Mouse (Mus musculus) layer of hippocampus, adult 9-11 months (tissue): ENCODE data around the gene Sept1.
A peak's percentile ranks its signal among the peaks of the same experiment; 100 is the strongest.
"Not testable (repeated sequence)": the region's sequence is repeated elsewhere in the genome, so short reads cannot be mapped to it uniquely, and the experiment has no call there.

Experiments
- DNase-seq: peaks from one replicate; pipeline ENCODE4 v3.0.0; 2022

The Sept1 gene

GRCm38 (mm10) chr7:127253821-127254769, 21.2 kb upstream of the Sept1 start:
- DNase-seq: peak; percentile 96

- no peak for DNase-seq
Observed at GRCm38 (mm10) chr7:127253341-127253740, 20.4 kb upstream of the Sept1 start.

- DNase-seq: no peak
Observed at GRCm38 (mm10) chr7:127252414-127252813, 19.5 kb upstream of the Sept1 start.

GRCm38 (mm10) chr7:127250511-127250910, 17.6 kb upstream of the Sept1 start:
- DNase-seq: not testable (repeated sequence)

- no peak for DNase-seq
Observed at GRCm38 (mm10) chr7:127244658-127245510, 12.0 kb upstream of the Sept1 start.

- DNase-seq: peak; percentile 96
Observed at GRCm38 (mm10) chr7:127243870-127244657, 11.1 kb upstream of the Sept1 start, which contains the start of gene Zfp771. Gene Zfp771, plus strand, starts transcription at chr7:127244274.

- DNase-seq: no peak
Observed at GRCm38 (mm10) chr7:127243361-127243867, 10.5 kb upstream of the Sept1 start.

- DNase-seq: no peak
Observed at GRCm38 (mm10) chr7:127234777-127235176, 1.8 kb upstream of the Sept1 start.

GRCm38 (mm10) chr7:127233765-127234164, 835 bp upstream of the Sept1 start:
- DNase-seq: no peak

- DNase-seq: no peak
Observed at GRCm38 (mm10) chr7:127233368-127233749, 429 bp upstream of the Sept1 start.

- no peak for DNase-seq
Observed at GRCm38 (mm10) chr7:127231826-127232621, 906 bp downstream of the Sept1 start.

GRCm38 (mm10) chr7:127231376-127231775, 1.6 kb downstream of the Sept1 start:
- no peak for DNase-seq

- DNase-seq: peak; percentile 61
Observed at GRCm38 (mm10) chr7:127228615-127229303, 4.2 kb downstream of the Sept1 start.

- DNase-seq: no peak
Observed at GRCm38 (mm10) chr7:127225147-127225995, 7.6 kb downstream of the Sept1 start.

GRCm38 (mm10) chr7:127224616-127225015, 8.3 kb downstream of the Sept1 start:
- DNase-seq: no peak

- no peak for DNase-seq
Observed at GRCm38 (mm10) chr7:127223515-127224478, 9.1 kb downstream of the Sept1 start.

GRCm38 (mm10) chr7:127223106-127223505, 9.8 kb downstream of the Sept1 start:
- no peak for DNase-seq

GRCm38 (mm10) chr7:127220440-127220839, 12.5 kb downstream of the Sept1 start:
- no peak for DNase-seq

- no peak for DNase-seq
Observed at GRCm38 (mm10) chr7:127218670-127219069, 14.3 kb downstream of the Sept1 start.
